Mouse (Mus musculus) hematopoietic stem cell, adult 5-6 weeks (primary cell): ENCODE data around the gene Bbc3. TPM values are rescaled to one million over a fixed set of nuclear protein-coding genes. Genes with fewer than 3 reads are reported as not detected.
"Not testable (repeated sequence)": the region's sequence is repeated elsewhere in the genome, so short reads cannot be mapped to it uniquely, and the experiment has no call there.

Experiments
- ATAC-seq, 2 experiments: fragments of 125-278 bp in 1 of 2; replicated peaks in 1 of 2; 2 replicates each; pipeline ENCODE4 v1.8.0; 2016 to 2017; ENCODE audit warnings: inconsistent platforms in 2 of 2, mild to moderate bottlenecking in 2 of 2, moderate number of reproducible peaks in 2 of 2, low read depth in 1 of 2, moderate TSS enrichment in 1 of 2; ENCODE audit not compliant: low FRiP score in 2 of 2, poor library complexity in 2 of 2, severe bottlenecking in 2 of 2, insufficient read depth in 1 of 2, low TSS enrichment in 1 of 2
- total RNA-seq: library from RNA; stranded (forward); fragments of 172-1452, 232-1000 nt; gene quantifications from 2 replicates; pipeline ENCODE4 v1.2.3, GENCODE M21; 2017

Bbc3 gene
- 1.8 and 4.1 TPM in 2 replicates for total RNA-seq

GRCm38 (mm10) chr7:16308093-16308492 is at the start of gene Bbc3:
TSS of gene Bbc3 (plus strand) at chr7:16308393.
- ATAC-seq: not testable (repeated sequence)

DNA sequence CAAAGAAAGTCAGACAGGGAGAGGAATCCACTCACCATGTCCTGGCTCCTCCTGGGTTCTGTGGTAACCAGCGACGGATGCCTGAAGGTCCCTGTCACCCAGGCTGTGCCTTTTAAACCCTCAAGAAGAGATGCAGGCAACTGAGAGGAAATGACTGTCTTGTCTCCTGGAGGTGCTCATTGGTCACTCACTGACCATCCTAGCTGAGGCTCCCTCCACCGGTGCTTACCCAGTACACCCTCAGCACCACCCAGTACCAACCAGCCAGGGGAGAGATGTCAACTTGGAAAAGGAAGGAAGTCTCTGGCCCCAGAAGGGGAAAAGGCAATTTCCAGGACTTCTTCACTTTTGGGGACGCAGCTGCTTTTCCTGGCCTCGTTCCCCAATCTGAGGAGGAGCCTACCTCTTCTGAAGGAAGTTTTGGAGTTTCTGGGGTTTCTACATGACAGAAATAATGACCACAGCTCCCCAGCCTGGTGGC is 49.0 kb upstream of the Bbc3 start, which contains the start of gene C5ar1:
Gene C5ar1 (minus strand): TSS at position 431 of the 481 bp plus-strand sequence.
- ATAC-seq: peak in 1 of 2 experiments; percentile 21; a peak in 1 of 4 replicates

- no peak for ATAC-seq
Measured at GRCm38 (mm10) chr7:16261097-16261496, 47.1 kb upstream of the Bbc3 start.

DNA sequence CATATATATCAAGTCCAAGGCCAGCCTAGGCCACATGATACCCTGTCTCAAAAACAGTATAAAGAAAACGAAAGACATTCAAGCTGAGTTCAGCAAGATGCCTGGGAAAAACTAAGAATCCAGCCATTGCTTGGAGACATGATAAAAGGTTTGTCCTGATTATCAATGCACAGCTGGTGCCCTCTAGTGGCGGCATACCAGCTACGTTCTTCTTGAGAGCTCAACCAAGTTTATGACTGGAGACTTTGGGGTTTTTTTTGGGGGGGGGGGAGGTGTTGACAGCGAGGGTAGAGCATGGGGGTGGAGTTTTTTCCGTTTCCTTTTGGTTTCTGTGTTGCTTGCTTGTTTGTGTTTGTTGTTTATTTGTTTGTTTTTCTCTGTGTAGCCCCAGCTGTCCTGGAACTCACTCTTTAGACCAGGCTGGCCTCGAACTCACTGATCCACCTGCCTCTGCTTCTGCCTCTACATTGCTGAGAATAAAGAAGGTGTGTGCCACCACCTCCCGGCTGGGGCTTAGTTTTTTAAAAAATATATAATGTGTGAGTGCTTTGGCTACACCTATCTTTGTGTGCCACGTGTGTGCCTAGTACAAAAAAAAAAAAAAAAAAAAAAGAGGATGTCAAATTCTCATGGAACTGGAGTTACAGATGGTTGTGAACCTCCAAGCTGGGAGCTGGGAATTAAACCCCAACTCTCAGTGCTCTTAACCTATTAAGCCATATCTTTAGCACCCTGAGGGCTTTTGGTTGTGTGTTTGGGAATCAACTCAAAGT is 45.0 kb upstream of the Bbc3 start:
- ATAC-seq: peak; percentile 35 to 49; a peak in 2 of 4 replicates

DNA sequence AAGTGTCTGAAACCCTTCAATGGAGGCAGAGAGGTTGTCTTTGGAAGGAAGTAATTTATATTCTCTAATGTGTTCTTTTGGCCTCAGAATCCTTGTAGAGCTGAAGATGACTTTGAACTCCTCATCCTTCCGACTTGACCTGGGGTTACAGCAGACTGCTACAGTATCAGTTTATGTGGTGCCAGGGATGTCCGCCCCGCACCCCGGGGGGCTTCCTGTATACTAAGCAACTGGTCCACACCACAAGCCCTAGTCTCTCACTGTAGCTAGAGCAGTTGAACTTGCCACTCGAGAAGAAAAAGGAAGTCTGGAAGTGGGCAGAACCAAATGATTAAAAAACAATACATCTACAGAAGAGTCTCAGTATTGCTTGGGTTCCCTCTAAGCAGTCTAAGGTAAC is 44.4 kb upstream of the Bbc3 start:
- ATAC-seq: 0 out of 4 replicates have a peak, but pooled peaks of 1 of the 2 experiments have one; percentile 20

DNA sequence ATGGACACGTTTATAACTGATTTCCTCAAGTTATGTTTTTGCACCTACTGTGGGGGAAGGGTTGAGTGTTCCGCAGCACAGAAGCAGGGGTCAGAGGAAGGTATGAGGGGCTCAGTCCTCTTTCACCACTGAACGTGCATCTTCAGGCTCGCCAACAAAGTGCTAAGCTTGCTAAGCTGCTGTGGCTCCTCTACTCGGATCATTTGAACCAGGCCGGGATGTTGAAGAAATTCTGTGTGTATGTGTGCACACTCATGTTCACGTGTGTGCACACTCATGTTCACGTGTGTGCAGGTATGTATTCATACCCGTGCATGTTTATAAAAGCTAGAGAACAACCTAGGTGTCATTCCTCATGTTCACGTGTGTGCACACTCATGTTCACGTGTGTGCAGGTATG is 42.3 kb upstream of the Bbc3 start:
- no peak for ATAC-seq

- not testable (repeated sequence) for ATAC-seq
Measured at GRCm38 (mm10) chr7:16266593-16266992, 41.6 kb upstream of the Bbc3 start.

- ATAC-seq: no peak
Measured at GRCm38 (mm10) chr7:16271139-16271538, 37.1 kb upstream of the Bbc3 start.

- peak; percentile 30 to 49; a peak in 3 of 4 replicates for ATAC-seq
Measured at GRCm38 (mm10) chr7:16272681-16273080, 35.5 kb upstream of the Bbc3 start.

DNA sequence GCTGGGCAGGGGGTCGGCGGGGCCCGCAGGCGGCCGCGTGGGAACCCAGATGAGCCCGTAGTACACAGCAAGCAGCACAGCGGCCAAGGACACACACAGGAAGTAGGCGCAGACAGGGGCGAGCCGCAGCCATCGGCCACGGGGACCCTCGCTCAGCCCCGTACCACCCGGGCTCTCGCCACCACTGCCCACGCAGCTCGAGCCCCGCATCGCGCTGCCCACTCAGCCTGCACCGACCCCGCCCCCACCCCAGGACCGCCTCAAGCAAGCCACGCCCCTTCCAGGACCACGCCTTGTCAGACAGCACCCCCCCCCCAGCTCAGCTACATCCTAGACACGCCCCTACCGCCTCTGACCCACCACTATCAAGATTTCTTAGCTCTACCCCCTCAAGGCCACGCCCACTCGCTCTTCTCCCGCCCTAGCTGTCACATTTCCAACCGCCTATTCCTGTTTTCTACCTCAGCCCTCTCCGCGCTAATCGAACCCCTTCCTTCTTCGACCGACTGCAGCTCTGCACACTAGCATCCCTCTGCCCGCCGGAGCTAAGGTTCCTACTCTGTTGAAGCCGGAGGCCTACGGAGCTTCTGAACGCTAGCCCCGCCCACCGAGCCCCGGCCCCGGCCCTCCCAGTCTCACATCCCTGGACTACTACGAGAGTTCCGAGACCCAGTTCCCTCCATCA is 35.0 kb upstream of the Bbc3 start, which contains the start of gene Inafm1:
Gene Inafm1 (minus strand): TSS at position 537 of the 685 bp plus-strand sequence.
- peak; percentile 67 to 74 for ATAC-seq

DNA sequence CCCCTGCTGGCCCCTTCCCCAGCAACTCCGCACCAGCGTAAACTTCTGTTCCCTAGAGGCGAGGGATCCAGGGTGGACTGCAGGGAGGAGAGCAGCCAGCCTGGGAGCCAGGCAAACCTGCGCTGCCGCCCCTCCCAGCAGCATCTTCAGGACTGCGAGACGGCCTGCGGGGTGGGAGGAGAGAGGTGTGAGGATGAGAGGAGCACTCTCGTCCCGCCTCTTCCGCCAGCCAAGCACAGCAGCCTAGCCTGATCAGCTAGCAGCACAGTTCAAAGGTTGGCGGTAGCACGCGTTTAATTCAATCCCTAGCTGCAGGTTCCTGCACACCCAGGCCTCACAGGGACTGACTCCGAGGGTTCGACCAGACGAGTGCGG is 34.4 kb upstream of the Bbc3 start:
- peak; percentile 60 to 74 for ATAC-seq

DNA sequence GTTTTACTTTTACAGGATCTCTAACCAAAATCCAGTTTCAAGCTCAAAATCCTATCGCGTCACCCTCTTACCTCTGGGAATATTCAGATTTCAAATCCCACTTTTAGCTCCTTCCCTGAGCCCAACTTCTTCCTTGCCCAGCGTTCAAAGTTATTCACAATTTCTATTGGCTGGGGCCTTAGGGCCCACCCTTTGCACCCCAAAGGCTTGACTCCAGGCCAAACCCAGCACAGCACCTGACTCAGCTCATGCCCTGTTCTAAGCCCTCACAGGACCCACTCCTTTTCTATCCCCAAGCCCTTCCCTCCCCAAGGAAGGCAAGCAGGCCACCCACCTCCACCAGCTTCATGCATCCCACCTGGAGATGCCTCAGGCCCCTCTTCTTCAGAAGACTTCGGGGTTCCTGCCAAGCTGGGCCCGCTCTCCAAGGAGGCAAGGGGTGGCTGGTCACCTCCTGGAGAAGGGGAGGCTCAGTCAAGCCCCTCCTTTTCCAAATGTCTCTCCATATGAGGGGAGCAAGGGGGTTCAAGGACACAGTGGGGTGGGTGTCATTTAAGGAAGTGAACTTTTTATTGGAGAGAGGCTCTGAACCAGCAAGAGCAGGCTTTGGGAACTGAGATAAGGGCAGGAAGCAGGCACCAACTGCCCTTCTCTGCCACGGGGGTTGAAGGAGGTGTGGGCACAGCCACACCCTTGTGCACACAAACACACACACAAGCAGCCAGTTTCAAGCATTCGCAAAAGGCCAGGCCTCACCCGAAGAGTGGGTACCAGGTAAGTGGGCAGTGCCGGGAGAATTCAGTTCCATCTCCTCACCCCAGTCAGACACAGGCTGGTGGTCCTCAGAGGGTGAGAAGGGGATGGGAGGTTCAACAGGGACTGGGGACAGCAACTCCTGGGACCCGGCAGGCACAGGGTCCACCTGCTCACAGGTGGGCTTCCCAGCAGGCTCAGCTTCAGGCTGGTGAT is 33.0 kb upstream of the Bbc3 start:
- no peak; a peak in 1 of 4 replicates for ATAC-seq

- ATAC-seq: no peak
Measured at GRCm38 (mm10) chr7:16280721-16281120, 27.5 kb upstream of the Bbc3 start.

DNA sequence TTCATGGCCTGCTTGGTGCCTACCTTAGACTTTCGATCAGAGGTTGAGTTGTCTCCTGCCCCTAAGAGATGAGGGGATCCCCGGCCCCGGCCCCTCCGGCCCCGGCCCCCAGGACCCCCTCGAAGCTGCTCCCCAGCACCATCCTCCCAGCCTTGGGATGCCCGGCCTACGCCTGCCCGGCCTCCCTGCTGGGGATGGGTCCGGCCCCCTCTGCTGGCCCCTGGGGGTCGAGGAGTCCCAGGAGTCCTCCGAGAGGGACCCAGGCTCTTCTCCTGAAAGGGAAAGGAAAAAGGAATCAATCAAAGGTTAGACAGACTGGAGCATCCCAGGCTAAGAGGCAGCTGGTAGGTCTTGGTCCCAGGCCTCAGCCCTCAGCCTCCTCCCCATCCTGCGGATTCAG is 25.9 kb upstream of the Bbc3 start:
- no peak for ATAC-seq

DNA sequence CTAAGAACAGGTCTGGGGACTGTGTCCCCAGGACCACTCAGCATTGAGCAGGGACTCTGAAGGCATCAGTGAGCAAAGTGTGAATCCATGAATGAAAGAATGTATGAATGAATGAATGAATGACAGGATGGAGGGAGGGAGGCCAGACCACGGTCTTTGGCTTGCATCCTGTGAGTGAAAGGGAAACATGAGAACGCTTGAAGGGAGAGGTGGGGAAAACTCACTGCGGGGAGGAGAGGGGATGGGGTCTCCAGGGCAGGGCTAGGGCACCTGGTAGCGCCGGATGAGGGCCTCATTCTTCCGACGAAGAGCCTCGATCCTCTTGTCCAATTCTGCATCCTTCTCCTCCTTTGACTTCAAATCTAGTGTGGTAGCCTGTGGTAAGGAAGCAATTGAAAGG is 24.2 kb upstream of the Bbc3 start:
- no peak for ATAC-seq

DNA sequence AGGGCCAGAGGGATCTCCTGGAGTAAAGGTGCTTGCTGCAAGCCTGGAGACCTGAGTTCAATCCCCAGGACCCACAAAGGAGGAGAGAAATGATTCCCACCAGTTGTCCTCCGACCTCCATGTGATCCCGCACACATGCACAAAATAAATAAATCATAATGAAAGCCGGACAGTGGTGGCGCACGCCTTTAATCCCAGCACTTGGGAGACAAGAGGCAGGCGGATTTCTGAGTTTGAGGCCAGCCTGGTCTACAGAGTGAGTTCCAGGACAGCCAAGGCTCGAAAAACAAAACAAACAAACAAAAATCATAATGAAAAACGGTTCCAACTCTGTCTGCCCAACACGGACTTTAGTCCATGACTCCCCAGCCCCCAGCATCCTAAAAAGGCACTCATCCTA is 23.3 kb upstream of the Bbc3 start:
- ATAC-seq: no peak

DNA sequence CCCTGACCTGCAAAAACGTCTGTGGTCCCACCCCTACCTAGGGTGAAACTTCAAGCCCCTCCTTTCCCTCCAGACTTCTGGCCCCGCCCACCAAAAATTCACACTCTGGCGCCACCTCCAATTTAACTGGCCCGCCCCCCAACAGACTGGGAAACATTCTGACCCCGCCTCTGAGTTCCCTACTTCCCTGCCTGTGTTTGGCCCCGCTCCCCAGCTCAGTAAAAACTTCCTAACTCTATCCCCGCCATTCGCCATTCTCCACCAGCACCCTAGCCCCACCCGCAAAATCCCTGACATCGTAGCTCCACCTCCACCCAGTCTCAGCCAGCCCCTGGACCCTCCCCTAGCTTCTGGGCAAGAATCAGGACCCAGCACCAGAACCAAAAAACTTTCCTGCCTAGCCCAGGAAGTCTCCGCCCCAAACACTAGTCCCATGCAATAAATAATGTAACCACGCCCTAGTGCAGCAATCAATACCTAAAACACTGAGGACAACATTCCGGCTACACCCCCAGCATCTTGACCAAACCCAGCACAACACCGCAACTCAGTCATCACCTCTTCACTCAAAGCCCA is 22.7 kb upstream of the Bbc3 start:
- ATAC-seq: peak; percentile 28 to 30
